Mouse (Mus musculus) bone marrow, adult 2 months (tissue): ENCODE results near the gene Gtf3c6. TPM values are rescaled to one million over a fixed set of nuclear protein-coding genes. Genes with fewer than 3 reads are reported as not detected.

Experiments used
- H3K27ac ChIP-seq: fragments of 200-500 bp; 2 replicates; pipeline ENCODE4 v1.5.1; 2012; ENCODE audit warnings: low read depth, mild to moderate bottlenecking, control low read depth, inconsistent platforms, low read length; ENCODE audit not compliant: control insufficient read depth, poor library complexity, insufficient read depth
- H3K4me1 ChIP-seq: fragments of 200-500 bp; 2 replicates; pipeline ENCODE4 v1.6.1; 2011; ENCODE audit warnings: low read length; ENCODE audit not compliant: control insufficient read depth, insufficient read depth
- H3K4me3 ChIP-seq: fragments of 200-500 bp; replicated peaks from 2 replicates; pipeline ENCODE3; 2011; ENCODE audit warnings: mild to moderate bottlenecking, low read depth, low read length, control low read depth; ENCODE audit not compliant: control insufficient read depth
- CTCF ChIP-seq: fragments of 200-500 bp; IDR thresholded peaks from 2 replicates; pipeline ENCODE4 v1.5.1; 2011; ENCODE audit warnings: low read length, control low read depth; ENCODE audit not compliant: control insufficient read depth, insufficient read depth
- POLR2A ChIP-seq: fragments of 200-500 bp; IDR thresholded peaks from 2 replicates; pipeline ENCODE4 v1.6.1; 2011; ENCODE audit warnings: low read depth, mild to moderate bottlenecking, control low read depth, low read length, borderline replicate concordance; ENCODE audit not compliant: control insufficient read depth
- WGBS: fragments of 180-500 bp; shearing (Covaris S2); methylation state at CpG from one replicate; pipeline ENCODE4 v1.1.7; 2018; 5-methylcytosine and 5-hydroxymethylcytosine counted together
- polyA plus RNA-seq: library from polyadenylated mRNA; stranded (reverse); fragments of >200 nt; gene quantifications from 2 replicates; pipeline ENCODE4 v1.2.4, GENCODE M21; 2011; ENCODE audit warnings: low replicate concordance; ENCODE audit not compliant: missing spikeins, insufficient read depth, insufficient read length

Gtf3c6 gene
- polyA plus RNA-seq, 1 experiment = 79.4 TPM

DNA sequence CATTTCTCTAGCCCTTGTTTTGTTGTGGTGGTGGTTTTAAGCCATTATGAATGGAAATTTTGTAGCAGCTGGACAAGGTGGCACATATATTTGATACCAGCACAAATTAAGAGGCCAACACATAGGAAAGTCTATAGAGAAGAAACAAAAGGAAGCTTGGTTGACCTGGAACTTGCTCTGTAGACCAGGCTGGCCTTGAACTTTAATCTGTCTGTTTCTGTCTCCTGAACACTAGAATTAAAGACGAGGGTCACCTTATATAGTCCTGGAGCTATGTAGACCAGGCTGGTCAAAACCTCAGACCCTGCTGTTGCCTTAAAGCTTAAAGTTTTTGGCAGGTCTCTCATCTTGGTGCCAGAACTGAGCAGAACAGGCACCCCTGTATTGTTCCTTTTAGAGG is 27.7 kb upstream of the Gtf3c6 start:
- no peaks in the 10 kb centered on the region for H3K4me1 ChIP-seq
- H3K4me3 ChIP-seq = no peak overlapping the region
- TF ChIP-seq POLR2A (no peak), CTCF (no peak)
- H3K27ac ChIP-seq = no peak overlapping the region
- 84% methylated on average over 1 of the region's 1 CpGs for WGBS

DNA sequence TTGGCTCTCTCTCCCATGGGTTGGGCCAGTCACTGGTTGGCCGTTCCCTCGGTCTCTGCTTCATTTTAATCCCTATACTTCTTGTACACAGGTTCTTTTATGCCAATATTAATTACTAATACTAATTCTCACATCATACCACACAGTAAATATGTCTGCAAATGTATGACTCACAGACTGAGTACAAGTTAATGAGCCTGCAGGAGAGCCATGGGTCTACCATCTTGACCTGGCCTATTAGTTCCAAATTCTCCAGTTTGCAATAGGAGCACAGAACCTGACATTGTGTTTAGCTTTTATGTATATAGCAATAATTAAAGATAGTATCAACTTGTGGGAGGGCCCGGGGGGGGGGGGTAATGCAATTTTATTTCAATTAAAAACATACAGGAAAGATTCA is 27.1 kb upstream of the Gtf3c6 start:
- Histone ChIP-seq H3K27ac (no peak overlapping the region), H3K4me3 (no peak overlapping the region), H3K4me1 (no peaks in the 10 kb centered on the region)
- TF ChIP-seq CTCF = no peak
- no peak for TF ChIP-seq POLR2A
- WGBS = 82% methylated on average over 3 of the region's 3 CpGs

DNA sequence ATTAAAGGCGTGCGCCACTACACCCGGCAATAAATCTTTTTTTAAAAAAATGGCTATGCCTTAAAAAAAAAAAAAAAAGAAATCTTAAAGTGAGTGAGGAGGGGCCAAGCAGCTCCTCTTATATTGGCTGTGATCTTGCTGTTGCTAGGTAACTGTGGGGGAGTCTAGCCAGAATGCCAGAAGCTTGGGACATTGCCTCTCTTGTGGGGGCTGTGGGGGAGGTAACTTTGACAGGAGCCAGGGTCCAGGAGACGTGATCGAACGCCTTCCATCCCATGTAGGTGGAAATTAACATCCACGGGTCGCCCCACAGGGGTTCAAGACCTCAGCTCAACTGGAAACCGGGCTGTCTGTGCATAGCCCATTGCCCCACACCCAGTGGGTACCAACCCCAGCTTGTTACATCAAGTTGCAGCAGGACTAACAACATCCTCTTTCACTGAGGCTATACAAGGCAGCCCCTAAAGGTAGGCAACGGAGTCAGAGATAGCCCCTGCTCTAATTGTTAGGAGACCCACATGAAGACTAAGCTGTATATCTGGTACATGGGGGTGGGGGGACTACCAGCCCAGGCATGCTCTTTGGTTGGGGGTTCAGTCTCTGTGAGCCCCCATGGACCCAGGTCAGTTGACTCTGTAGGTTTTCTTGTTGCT is 26.4 kb upstream of the Gtf3c6 start:
- no peak for TF ChIP-seq POLR2A
- no peak for TF ChIP-seq CTCF
- Histone ChIP-seq H3K4me3 (no peak overlapping the region), H3K27ac (no peak overlapping the region; the same call in 1 of the 2 replicates), H3K4me1 (no peaks in the 10 kb centered on the region)
- WGBS = 89% methylated on average over 10 of the region's 10 CpGs

DNA sequence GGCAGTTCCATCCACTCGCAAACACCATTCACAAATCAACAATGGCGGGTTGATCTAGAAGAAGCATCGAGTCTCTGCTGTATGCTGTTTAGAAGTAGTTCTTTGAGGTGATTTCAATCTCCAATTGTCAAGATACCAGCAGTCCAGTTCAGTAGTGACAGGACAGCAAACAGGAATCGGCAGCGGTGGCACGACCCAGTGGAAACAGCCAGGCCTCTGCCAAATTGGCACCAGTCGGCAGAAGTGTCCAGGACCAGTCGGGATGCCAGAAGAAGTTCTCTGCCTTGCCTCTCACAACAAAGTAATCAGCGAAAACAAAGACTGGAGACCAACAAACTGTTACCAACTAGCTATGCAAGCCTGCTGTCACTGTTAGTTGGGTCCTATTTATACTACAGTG is 25.7 kb upstream of the Gtf3c6 start:
- Histone ChIP-seq H3K4me1 (no peaks in the 10 kb centered on the region; the same call in 1 of the 2 replicates), H3K27ac (no peak overlapping the region), H3K4me3 (no peak overlapping the region)
- WGBS = 96% methylated on average over 9 of the region's 9 CpGs
- TF ChIP-seq CTCF (no peak), POLR2A (no peak)

DNA sequence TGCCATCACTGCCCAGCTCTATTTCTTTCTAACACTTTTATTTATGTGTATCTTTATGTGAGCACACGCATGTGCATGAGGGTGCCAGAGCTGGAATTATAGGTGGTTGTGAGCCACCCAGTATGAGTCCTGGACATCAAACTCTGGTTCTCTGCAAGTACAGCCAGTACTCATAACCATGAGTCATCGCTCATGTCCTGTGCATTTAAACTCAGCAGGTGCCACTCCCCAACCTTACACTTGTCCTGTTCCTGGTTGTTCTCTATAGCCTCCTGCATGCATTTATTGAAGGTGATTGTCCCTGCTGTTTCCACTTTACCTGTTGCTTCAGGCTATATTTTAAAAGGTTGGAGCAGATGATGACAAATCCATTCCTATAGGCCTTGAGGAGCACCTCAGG is 23.7 kb upstream of the Gtf3c6 start:
- TF ChIP-seq POLR2A (no peak), CTCF (no peak)
- Histone ChIP-seq H3K27ac (no peak overlapping the region), H3K4me1 (no peaks in the 10 kb centered on the region; the same call in 1 of the 2 replicates), H3K4me3 (no peak overlapping the region)
- WGBS = 81% methylated on average over 2 of the region's 2 CpGs

DNA sequence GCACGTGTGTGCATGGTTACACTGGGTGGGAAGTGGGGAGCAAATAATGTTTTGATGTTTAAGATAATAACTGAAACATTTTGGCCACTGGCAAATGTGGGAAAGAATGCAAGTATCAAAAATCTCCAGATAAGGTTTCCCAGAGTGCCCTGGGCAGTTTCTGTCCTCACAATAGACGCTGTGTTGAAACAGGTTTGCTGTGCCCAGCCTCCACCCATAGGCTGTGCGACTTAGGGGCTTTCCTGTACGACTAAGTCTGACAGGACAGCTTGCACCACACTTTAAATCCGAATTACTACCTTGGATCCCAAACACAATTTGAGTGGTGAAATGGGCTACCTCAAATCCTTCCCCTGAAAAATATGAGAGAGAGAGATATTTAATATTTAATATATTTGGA is 20.4 kb upstream of the Gtf3c6 start:
- Histone ChIP-seq H3K4me3 (no peak overlapping the region), H3K27ac (no peak overlapping the region), H3K4me1 (no peaks in the 10 kb centered on the region; the same call in 1 of the 2 replicates)
- TF ChIP-seq POLR2A = no peak
- no peak for TF ChIP-seq CTCF
- 35% methylated on average over 5 of the region's 5 CpGs for WGBS

DNA sequence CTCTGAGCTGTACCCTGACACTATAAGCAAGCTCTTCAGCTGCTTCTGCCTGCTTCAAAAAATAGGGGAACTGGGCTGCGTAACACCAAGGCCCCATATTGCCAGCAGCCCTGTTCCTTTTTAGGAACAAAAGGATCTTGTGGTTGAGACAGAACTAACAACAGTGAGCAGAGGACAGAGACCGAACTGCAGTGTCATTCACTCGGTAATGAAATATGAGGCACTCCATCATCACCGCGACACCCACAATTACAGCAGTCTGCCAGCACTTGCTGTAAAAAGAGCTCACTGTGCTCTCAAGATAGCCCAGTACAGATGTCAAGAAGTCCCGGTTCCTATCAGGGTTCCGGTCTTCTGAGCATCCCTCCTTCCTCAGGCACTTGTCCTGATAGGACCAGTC is 18.1 kb upstream of the Gtf3c6 start:
- 2% methylated on average over 7 of the region's 7 CpGs for WGBS
- no peaks in the 10 kb centered on the region; the same call in 1 of the 2 replicates for H3K4me1 ChIP-seq
- peak overlapping the region; percentile 22 for H3K4me3 ChIP-seq
- TF ChIP-seq POLR2A = no peak
- TF ChIP-seq CTCF = no peak
- peak overlapping the region; percentile 84 for H3K27ac ChIP-seq

DNA sequence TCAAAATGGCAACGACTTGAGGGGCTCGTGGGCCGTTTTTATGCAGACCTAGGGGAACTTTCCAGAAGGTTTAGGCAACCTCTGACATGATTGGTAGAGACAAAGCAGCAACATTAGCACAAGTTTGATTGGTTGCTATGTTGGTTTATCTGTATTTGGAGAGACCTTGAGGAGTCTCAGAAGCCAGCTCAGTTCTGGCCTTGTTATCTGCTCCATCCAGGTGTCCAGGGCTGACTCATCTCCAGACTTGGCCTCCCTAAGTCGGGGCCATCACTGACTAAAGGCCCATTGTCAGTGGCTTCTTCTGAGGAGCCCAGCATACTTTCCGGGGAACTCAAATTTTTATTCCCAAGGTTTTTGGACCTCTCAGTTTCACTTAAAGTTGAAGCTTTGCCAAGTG is 16.0 kb upstream of the Gtf3c6 start:
- TF ChIP-seq POLR2A (no peak), CTCF (no peak)
- Histone ChIP-seq H3K27ac (no peak overlapping the region), H3K4me1 (no peaks in the 10 kb centered on the region; the same call in 1 of the 2 replicates), H3K4me3 (no peak overlapping the region)
- WGBS = 58% methylated on average over 5 of the region's 5 CpGs

DNA sequence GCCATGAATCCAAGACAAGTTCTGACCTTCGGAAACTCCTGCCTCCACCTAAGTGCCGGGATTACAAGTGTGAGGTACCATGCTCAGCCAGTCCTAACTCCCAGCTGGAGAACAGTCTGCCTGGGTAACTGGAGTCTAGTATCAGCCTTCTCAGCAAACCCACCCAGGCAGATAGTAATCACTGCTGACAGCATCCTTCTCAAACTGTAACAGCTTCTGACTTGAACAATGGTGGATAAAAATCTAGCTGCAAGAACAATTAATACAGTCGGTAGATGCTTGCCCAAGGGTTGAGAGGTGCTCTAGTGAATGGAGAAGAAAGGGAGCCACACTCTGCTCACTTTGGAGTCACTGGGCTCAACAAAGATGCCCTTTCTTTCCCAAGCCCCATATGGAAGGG is 13.3 kb upstream of the Gtf3c6 start:
- Histone ChIP-seq H3K4me3 (no peak overlapping the region), H3K4me1 (no peaks in the 10 kb centered on the region; the same call in 1 of the 2 replicates), H3K27ac (no peak overlapping the region)
- 88% methylated on average over 3 of the region's 3 CpGs for WGBS
- TF ChIP-seq CTCF (no peak), POLR2A (no peak)
